Mouse (Mus musculus) CD4-positive, CD25-positive, alpha-beta regulatory T cell (primary cell): ENCODE measurements around the gene Ildr2. TPM values are rescaled to one million over a fixed set of nuclear protein-coding genes. Genes with fewer than 3 reads are reported as not detected.

Experiments used
- polyA plus RNA-seq: library from polyadenylated mRNA; unstranded; fragments of 100-300 nt; shearing (Covaris generic); gene quantifications from one replicate; pipeline ENCODE4 v1.2.1, GENCODE M21; 2017

Gene Ildr2
- polyA plus RNA-seq, result not detected

DNA sequence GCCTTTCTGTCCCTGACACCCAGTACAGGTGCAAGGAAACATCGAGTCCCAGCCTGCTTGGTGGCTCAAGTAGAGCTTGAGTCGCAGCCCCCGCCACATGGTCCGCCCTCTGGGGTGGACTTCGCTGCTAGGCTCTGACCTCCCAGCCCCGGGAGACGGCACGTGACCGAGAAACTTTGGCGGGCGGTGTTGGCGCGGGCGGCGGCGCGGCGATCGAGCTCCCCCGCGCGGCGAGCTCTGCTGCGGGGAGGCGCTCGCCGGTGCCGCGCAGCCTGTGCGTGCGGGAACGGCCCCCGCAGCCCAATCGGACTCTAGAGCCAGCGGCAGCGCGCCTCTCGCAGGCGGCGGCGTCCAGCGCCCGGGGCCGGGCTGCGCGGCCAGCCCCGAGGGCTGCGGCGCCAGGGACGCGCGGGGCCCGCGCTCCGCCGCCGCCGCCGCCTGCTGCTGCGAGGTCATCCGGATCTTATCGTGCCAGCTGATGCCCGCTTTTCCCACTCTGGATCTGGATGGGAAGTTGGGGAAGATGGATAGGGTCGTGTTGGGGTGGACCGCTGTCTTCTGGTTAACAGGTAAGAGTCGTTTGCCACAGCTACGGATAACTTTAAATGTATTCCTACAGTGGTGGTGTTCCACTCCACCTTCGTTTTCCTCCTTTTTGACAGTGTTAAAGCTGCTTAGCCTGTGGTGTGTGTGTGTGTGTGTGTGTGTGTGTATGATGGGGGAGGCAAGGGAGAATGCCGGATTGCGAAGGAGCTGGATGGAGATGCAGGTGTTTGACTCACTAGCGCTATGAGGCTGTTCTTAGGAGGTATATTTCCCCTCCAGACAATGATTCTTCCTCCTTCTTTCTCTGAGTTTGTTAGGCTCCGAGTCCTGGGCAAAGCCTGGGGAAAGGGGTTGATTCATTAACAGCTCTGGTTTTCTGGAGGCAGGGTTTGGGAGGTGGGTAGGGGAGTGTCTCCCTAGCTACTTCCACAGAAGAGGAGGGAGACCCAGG lies at the start of gene Ildr2:
TSS of gene Ildr2 (plus strand) at position 242 of the 997 bp plus-strand sequence.

DNA sequence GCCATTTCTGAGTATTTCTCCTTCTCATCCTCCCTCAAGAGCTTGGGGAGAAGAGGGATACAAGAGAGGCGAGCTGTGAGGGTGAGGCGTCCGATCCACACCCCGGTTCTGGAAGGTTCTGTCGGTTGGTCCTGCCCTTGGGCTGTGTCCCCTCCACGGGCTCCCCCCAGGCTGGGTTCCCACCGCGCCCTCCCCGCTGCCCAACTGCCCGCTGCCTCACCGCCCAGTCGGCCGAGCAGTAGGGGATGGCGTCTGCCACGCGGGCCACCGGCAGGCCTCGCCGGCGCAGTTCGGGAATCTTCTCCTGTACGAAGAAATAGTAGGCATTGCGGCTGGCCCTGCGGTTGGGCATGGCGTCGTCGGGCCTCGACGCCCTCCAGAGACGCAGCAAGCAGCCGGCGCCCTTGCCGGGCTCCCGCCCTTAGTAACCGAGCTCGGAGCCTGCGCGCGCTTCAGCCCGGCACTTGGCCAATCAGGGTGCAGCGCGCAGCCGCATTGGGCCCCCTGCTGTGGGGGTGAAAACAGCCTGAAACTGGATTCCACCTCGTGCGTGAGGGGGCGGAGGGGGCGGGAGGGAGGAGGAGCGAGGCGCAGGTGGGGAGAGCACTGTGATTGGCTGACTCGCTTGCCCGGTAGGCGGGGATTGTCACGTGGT lies 15.5 kb upstream of the Ildr2 start, which contains the start of gene Mael:
TSS of gene Mael (minus strand) at position 433 of the 655 bp plus-strand sequence.

Other genes with a start within 250 kb of the Ildr2 start
- not detected for gene Dusp27, start 126.2 kb upstream of the Ildr2 start, polyA plus RNA-seq
- not detected for gene Gpa33, start 123.9 kb upstream of the Ildr2 start, polyA plus RNA-seq
- not detected for gene Mael, start 15.4 kb upstream of the Ildr2 start, polyA plus RNA-seq
- 53.3 TPM for gene Tada1, start 125.0 kb downstream of the Ildr2 start, polyA plus RNA-seq
- gene Pogk, start 155.7 kb downstream of the Ildr2 start, polyA plus RNA-seq, result 5.7 TPM
- gene Gm4846, start 243.4 kb downstream of the Ildr2 start, polyA plus RNA-seq, result not detected